Mouse (Mus musculus): ENCODE data around the gene Ccni.

Gene Ccni

GRCm38 (mm10) chr5:93136956-93137586 is 69.2 kb downstream of the Ccni start:
- no peak for DNase-seq (ENCODE audit: low read depth)

GRCm38 (mm10) chr5:93135368-93136107 is 70.8 kb downstream of the Ccni start:
- no peak for DNase-seq (ENCODE audit: low read depth)

GRCm38 (mm10) chr5:93133445-93134244 is 72.7 kb downstream of the Ccni start:
- DNase-seq (ENCODE audit: low read depth), result no peak
